Mouse (Mus musculus) mesoderm, embryonic 11.5 days (tissue): ENCODE data around the gene Gm10681.
"Not testable (repeated sequence)": the region's sequence is repeated elsewhere in the genome, so short reads cannot be mapped to it uniquely, and the experiment has no call there.

ENCODE experiments used
- DNase-seq: peaks from one replicate; pipeline ENCODE4 v3.0.0-alpha.2; 2012; ENCODE audit warnings: low read depth, low spot score

The Gm10681 gene

DNA sequence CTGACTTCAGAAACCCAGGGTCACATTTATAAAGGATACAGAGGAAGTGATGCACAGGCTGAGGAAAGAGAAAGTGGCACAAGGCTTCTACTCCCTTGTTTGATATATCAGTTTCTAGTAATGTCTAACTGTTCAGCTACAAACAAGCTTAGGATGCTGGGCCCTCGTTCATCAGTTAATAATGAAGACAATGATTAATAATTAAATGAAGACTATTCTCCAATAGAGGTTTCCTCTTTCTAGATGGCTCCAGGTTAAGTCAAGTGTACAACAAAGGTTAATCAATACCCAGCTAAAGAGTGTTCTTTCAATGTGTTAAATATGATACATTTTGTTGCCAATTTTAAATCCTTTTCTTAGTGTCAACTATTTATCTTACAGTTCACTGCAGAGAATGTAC, 78.2 kb downstream of the Gm10681 start, which contains the start of gene Hsd3b4:
Gene Hsd3b4, minus strand, starts transcription at position 101 of the 400 bp plus-strand sequence.
- DNase-seq = not testable (repeated sequence)

DNA sequence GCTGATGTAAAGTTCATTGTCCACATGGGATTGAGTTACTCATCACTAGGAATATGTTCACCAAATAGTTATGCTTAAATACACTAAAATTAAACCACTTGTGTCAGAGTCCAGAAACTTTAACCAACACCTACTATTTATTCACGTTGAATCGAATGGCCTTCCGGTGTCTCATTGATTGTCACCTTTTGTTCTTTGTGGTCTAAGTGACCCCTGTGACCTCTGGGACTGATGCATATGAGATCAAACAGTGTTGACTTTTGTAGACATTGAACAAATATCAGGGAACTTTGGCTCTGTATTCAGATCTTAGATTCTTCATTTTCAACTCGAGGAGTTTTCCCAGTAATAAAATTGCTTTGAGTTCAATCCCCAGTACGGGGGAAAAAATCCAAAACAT, 81.4 kb downstream of the Gm10681 start:
- not testable (repeated sequence) for DNase-seq
